Mouse (Mus musculus) lung, postnatal 0 days (tissue): ENCODE results near the gene Cpt1a. TPM values are rescaled to one million over a fixed set of nuclear protein-coding genes. Genes with fewer than 3 reads are reported as not detected.

Experiments used
- ATAC-seq: fragments of 200-750 bp; cut with Nextera tagmentation; 2 replicates; pipeline ENCODE4 v1.8.0; 2017; ENCODE audit warnings: moderate library complexity
- DNase-seq: peaks from one replicate; pipeline ENCODE4 v3.0.0-alpha.2; 2016; ENCODE audit warnings: low spot score
- H3K27ac ChIP-seq: fragments of 300-500 bp; sonication (generic); 2 replicates; pipeline ENCODE4 v1.5.1; 2014; ENCODE audit warnings: antibody characterized with exemption, mild to moderate bottlenecking, low read length, mixed read lengths
- H3K27me3 ChIP-seq: fragments of 300-500 bp; sonication (generic); replicated peaks from 2 replicates; pipeline ENCODE4 v1.6.1; 2014; ENCODE audit warnings: low read length, mixed read lengths; ENCODE audit not compliant: insufficient read depth
- H3K36me3 ChIP-seq: fragments of 300-500 bp; sonication (generic); 2 replicates; pipeline ENCODE4 v1.6.1; 2014; ENCODE audit warnings: low read length, mixed read lengths; ENCODE audit not compliant: insufficient read depth
- H3K4me1 ChIP-seq: fragments of 300-500 bp; sonication (generic); 2 replicates; pipeline ENCODE4 v1.6.1; 2014; ENCODE audit warnings: antibody characterized with exemption, low read depth, low read length, mixed read lengths; ENCODE audit not compliant: insufficient read depth
- H3K4me2 ChIP-seq: fragments of 300-500 bp; sonication (generic); replicated peaks from 2 replicates; pipeline ENCODE4 v1.6.1; 2014; ENCODE audit warnings: low read depth, mild to moderate bottlenecking, low read length, moderate library complexity, mixed read lengths
- H3K4me3 ChIP-seq: fragments of 300-500 bp; sonication (generic); 2 replicates; pipeline ENCODE4 v1.5.1; 2014; ENCODE audit warnings: low read depth, low read length
- H3K9ac ChIP-seq: fragments of 300-500 bp; sonication (generic); replicated peaks from 2 replicates; pipeline ENCODE4 v1.6.1; 2014; ENCODE audit warnings: low read depth, mild to moderate bottlenecking
- H3K9me3 ChIP-seq: fragments of 300-500 bp; sonication (generic); 2 replicates; pipeline ENCODE4 v1.6.1; 2016; ENCODE audit warnings: low read length, mixed read lengths
- CTCF ChIP-seq: IDR thresholded peaks from 2 replicates; pipeline ENCODE4 v1.5.1; 2016; ENCODE audit warnings: antibody characterized with exemption, mild to moderate bottlenecking
- EP300 ChIP-seq: IDR thresholded peaks from 2 replicates; pipeline ENCODE4 v1.6.1; 2016; ENCODE audit warnings: antibody characterized with exemption, mild to moderate bottlenecking, control low read depth
- WGBS: fragments of 180-500 bp; shearing (Covaris S2); extraction: QIAGEN DNeasy Blood & Tissue Kit; methylation state at CpG from one replicate; pipeline ENCODE4 v1.1.7; 2014; 5-methylcytosine and 5-hydroxymethylcytosine counted together
- polyA plus RNA-seq: library from polyadenylated mRNA; unstranded; fragments of >200 nt; fragmentation: Nextera tagmentation; extraction: Ambion mirVana; gene quantifications from 2 replicates; pipeline ENCODE4 v1.2.1, GENCODE M21; 2015

The Cpt1a gene
- polyA plus RNA-seq, 1 experiment from 2014 or later: 46.6 TPM

DNA sequence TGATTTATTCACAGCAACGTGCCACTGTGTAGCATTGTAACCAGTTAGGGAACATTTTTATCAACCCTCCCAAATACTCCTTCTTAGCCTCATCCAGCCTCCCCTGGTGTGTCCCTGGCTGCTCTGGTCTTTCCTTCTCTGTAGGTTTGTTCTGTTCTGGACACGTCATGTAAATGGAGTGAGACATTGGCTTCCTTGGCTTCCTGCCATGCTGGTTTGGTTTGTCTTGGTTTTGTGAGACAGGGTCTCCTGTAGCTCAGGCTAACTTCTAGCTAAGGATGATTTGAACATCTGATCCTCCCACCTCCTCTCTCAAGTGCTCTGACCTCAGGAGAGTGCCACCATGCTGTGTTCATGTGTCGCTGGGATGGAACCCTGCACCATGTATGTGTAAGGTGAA lies 21.8 kb downstream of the Cpt1a start:
- no peak overlapping the region for H3K4me3 ChIP-seq
- no peaks in the 10 kb centered on the region for H3K9me3 ChIP-seq
- no peaks in the 10 kb centered on the region for H3K27me3 ChIP-seq
- ATAC-seq (no peak), DNase-seq (no peak)
- TF ChIP-seq EP300 (no peak), CTCF (no peak)
- no peak overlapping the region for H3K4me2 ChIP-seq
- WGBS: 61% methylated on average over 3 of the region's 3 CpGs
- no peak overlapping the region for H3K27ac ChIP-seq
- H3K9ac ChIP-seq: no peak overlapping the region
- H3K36me3 ChIP-seq: no peaks in the 10 kb centered on the region
- H3K4me1 ChIP-seq: no peaks in the 10 kb centered on the region

DNA sequence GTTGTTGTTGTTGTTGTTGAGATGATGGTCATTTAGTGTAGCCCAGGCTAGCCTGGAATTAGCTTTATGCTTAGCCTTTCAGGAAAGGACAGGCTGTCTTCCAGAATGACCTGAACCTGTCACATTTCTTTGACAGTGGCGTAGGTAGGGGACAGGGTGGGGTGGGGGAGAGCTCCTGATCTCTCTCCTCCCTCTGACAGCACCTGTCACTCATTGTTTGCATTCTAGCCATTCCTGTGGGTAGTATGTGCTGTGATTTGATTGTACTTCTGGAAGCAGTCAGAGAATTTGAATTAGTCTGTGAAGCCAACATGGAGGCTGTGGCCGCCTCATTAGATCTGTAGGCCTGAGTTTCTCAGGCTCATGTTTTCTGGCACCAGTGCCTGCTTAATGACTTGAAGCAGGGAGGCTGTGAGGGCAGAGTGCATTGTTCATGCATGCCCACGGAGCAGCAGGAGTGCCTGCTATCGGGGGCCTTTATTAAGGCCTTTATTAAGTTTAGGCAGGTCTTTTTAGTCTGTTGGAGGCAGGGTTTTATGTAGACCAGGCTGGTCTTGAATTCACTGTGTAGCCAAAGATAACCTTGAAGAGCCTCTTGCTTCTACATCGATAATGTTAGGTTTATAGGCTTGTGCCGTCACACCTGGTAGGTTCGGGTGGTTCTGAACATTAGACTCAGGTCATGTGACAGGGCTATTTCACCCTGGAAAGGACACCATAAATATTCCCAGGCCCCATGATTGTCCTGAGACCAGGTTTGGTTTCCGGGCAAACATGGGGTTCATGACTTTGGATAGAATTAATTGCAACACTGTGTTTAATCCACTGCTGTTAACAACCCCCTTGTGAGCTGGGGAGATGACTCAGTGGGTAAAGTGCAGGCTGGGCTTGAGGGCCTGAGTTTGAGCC lies 22.8 kb downstream of the Cpt1a start:
- 79% methylated on average over 8 of the region's 8 CpGs for WGBS
- no peak overlapping the region for H3K4me3 ChIP-seq
- no peak for ATAC-seq
- H3K4me1 ChIP-seq: no peaks in the 10 kb centered on the region
- TF ChIP-seq CTCF: no peak
- TF ChIP-seq EP300: no peak
- H3K4me2 ChIP-seq: no peak overlapping the region
- no peaks in the 10 kb centered on the region for H3K27me3 ChIP-seq
- H3K9ac ChIP-seq: no peak overlapping the region
- H3K9me3 ChIP-seq: no peaks in the 10 kb centered on the region
- no peaks in the 10 kb centered on the region for H3K36me3 ChIP-seq
- no peak for DNase-seq
- H3K27ac ChIP-seq: no peak overlapping the region

DNA sequence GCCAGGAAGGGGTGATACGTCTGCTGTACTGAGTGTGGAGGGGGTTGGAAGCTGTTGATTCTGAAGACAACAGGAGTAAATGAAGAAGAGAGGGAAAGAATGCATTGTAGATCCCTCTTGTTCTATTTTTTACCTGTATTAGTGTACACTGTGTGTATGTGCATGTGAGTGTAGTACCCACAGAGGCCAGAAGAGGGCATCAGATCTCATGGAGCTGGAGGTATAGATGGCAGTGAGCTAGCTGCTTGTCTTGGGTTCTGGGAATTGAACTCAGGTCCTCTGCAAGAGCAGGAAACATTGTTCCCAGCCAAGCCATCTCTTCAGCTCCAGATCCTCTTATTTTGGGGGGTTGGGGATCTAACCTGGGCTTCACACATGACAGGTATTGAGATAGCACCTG lies 25.6 kb downstream of the Cpt1a start:
- TF ChIP-seq EP300 (no peak), CTCF (peak; percentile 47)
- Histone ChIP-seq H3K9me3 (no peaks in the 10 kb centered on the region), H3K4me2 (no peak overlapping the region), H3K36me3 (no peaks in the 10 kb centered on the region), H3K27ac (no peak overlapping the region), H3K4me1 (peaks cover 3% of the 10 kb centered on the region; the same call in 1 of the 2 replicates), H3K27me3 (no peaks in the 10 kb centered on the region), H3K9ac (no peak overlapping the region), H3K4me3 (no peak overlapping the region)
- WGBS: 90% methylated on average over 1 of the region's 1 CpGs
- DNase-seq: no peak
- no peak for ATAC-seq

DNA sequence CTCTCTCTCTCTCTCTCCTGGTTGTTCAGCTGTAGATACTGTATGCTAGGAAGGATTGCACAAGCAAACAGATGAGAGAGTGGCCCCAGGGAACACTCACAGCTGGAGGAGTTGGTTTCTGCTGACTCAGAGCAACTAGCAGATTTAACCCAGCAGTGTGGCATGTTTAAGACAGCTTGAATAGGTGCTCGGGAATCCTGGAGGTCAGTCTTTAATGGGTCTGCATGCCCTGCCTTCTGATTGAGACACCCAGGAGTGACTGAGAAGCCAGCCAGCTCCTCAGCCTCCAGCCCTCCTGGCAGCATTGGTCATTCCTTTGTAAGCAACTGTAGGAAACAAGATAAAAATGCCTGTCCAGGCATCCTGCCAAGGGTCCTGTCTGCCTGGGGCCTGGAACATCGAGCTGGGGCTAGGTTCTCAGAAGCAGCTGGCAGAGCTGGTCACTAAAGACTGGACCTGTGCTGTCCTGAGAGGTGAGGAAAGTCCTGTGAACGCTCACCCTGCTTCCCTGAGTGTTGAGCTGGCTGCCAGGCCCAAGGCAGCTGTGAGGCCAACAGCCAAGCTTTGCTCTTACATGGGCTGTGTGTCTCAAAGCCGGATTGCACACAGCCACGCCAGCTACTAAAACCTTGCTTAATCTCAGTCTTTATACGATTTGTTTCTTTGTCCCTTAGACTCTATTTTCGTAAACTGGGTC lies 31.4 kb downstream of the Cpt1a start:
- H3K4me2 ChIP-seq: no peak overlapping the region
- no peak overlapping the region for H3K4me3 ChIP-seq
- H3K9ac ChIP-seq: no peak overlapping the region
- peaks cover 11% of the 10 kb centered on the region; the same call in 1 of the 2 replicates for H3K36me3 ChIP-seq
- H3K9me3 ChIP-seq: no peaks in the 10 kb centered on the region
- peak overlapping the region; percentile 68; the same call in 1 of the 2 replicates for H3K27ac ChIP-seq
- peaks cover 4% of the 10 kb centered on the region; the same call in 1 of the 2 replicates for H3K4me1 ChIP-seq
- ATAC-seq: peak; percentile 91
- no peaks in the 10 kb centered on the region for H3K27me3 ChIP-seq
- WGBS: 39% methylated on average over 7 of the region's 7 CpGs
- TF ChIP-seq EP300 (no peak), CTCF (no peak)
- DNase-seq: peak; percentile 88

DNA sequence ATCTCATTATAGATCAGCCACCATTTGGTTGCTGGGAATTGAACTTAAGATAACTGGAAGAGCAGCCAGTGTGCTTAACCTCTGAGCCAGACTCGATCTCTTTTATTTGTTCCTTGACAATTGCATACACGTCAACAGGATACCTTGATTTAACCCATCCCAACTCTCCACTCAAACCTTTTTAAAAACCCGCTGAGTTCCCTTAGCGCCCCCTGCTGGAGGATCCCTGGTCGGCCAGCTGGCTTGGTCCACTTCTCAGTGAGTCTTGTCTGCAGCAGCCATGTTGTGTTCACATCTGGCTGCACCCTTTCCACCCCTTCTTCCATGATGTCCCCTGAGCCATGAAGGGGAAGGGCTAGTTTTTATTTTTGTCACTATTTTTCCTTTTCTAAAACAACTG lies 33.0 kb downstream of the Cpt1a start:
- Histone ChIP-seq H3K27me3 (no peaks in the 10 kb centered on the region), H3K4me1 (peaks cover 4% of the 10 kb centered on the region; the same call in 1 of the 2 replicates), H3K27ac (no peak overlapping the region), H3K4me2 (no peak overlapping the region), H3K9me3 (no peaks in the 10 kb centered on the region), H3K36me3 (peaks cover 15% of the 10 kb centered on the region; the same call in 1 of the 2 replicates), H3K4me3 (no peak overlapping the region), H3K9ac (no peak overlapping the region)
- whole genome bisulfite sequencing: 69% methylated on average over 5 of the region's 5 CpGs
- no peak for ATAC-seq
- no peak for DNase-seq
- TF ChIP-seq EP300 (no peak), CTCF (peak; percentile 56)

DNA sequence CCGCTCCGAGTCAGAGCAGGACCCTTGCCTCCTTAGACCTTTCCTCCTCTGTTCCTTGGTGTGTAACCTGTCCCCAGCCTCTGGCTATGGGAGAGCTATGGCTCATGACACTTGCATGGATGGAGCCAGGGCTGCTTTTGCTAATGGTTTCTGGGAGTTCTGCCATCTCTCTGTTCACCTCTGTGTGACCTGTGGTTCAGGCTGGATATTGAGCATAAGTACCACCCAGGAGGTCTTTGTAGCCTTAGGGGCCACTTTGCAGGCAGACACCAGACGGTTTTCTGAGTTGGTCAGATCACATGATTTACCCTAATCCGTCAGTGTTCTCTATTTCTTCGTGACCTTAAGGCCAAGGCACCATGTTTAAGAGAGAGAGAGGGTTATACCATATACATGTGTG lies 34.4 kb downstream of the Cpt1a start:
- Histone ChIP-seq H3K9ac (no peak overlapping the region), H3K27ac (no peak overlapping the region), H3K9me3 (no peaks in the 10 kb centered on the region), H3K4me2 (no peak overlapping the region), H3K27me3 (no peaks in the 10 kb centered on the region), H3K36me3 (peaks cover 15% of the 10 kb centered on the region; the same call in 1 of the 2 replicates), H3K4me1 (peaks cover 4% of the 10 kb centered on the region; the same call in 1 of the 2 replicates), H3K4me3 (no peak overlapping the region)
- no peak for DNase-seq
- 83% methylated on average over 5 of the region's 5 CpGs for WGBS
- ATAC-seq: no peak
- TF ChIP-seq CTCF (no peak), EP300 (no peak)
